Mouse (Mus musculus) kidney, postnatal 25 days (tissue): Measurements from ENCODE around the gene Atp1a4.

ENCODE experiments used
- DNase-seq, 2 experiments: peaks; one replicate each; pipeline ENCODE4 v3.0.0; 2021; ENCODE audit warnings: mixed read lengths in 2 of 2

Gene Atp1a4

DNA sequence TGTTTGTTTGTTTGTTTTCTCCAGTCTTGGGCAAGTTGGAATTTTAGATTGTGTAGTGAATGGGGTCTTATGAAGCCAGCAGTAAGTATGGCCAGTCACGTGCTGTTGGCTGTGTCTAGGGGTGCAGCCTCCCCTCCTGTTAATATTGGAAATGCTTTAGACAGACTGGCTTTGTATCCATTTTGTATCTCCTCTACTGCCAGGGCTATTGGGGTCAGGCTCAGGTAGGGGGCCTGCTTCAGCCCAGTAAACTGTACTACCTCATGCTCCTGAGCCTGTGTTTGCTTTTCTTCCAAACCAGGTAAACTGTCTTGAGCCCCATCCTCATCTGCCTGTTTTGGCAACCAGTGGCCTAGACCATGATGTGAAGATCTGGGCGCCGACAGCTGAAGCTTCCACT lies 66.0 kb downstream of the Atp1a4 start:
- no peak for DNase-seq

DNA sequence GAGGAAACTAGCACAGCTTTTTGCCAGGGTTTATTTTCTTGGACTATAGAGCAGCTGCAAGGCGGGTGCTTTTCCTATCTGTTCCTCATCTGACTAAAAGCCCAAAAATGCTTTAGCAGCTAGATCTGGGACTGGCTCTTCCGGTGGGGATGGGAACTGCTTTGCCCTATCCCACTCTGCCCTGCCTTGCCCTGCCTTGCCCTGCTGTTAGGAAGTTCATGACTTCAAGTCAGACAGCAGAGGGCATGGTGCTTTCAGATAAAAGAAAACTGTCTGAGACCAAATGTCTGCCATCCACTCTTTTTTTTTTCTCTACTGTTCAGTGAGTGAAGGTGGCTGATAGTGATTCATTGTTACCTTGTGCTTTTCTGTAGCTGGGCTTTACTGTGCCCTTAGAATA lies 66.6 kb downstream of the Atp1a4 start:
- DNase-seq: no peak

- DNase-seq: peak; percentile 44 to 52
Measured at GRCm38 (mm10) chr1:172188891-172189290, 69.3 kb downstream of the Atp1a4 start.

GRCm38 (mm10) chr1:172186401-172187289 lies 71.6 kb downstream of the Atp1a4 start:
- no peak for DNase-seq

- DNase-seq: no peak
Measured at GRCm38 (mm10) chr1:172183915-172184314, 74.3 kb downstream of the Atp1a4 start.

- DNase-seq: no peak
Measured at GRCm38 (mm10) chr1:172183056-172183455, 75.2 kb downstream of the Atp1a4 start.

DNA sequence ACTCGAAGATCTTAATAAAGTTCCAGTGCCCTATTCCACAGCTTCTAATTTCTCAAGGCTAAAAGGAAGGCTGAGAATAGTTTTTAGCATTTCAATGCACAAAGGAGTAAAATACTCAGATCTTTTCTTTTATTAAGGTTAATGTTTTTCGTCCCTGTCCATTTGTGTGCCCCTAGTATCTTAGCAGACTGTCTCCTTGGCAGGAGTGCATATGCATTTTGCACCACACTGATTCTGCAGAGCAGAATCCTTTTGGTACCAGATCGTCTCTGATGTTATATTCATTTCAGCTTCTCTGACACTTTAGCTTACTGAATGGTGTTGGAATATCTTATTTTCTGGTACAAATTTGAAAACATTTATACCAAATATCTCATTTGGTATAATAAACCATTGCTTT lies 76.4 kb downstream of the Atp1a4 start:
- no peak for DNase-seq

DNA sequence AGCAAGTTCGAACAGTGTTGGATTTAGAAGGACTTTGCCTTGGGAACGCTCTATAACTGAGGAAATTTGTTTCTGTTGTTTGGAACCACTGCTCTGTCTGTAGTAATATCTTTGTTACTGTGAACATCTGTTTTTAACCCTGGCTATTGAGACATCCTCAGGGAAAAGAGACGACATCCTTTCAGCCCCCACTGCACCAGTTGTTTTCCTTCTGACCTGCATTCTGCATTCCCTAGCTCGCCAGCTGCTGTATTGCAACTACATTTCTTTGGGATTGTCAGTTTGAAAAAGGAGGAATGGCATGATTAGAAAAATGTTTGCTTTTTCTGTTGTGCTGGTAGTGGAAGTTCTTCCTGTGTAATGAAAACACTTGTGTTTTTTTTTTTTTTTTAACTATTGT lies 77.3 kb downstream of the Atp1a4 start:
- DNase-seq: no peak

GRCm38 (mm10) chr1:172179102-172179501 lies 79.1 kb downstream of the Atp1a4 start:
- peak; percentile 36 to 55 for DNase-seq

DNA sequence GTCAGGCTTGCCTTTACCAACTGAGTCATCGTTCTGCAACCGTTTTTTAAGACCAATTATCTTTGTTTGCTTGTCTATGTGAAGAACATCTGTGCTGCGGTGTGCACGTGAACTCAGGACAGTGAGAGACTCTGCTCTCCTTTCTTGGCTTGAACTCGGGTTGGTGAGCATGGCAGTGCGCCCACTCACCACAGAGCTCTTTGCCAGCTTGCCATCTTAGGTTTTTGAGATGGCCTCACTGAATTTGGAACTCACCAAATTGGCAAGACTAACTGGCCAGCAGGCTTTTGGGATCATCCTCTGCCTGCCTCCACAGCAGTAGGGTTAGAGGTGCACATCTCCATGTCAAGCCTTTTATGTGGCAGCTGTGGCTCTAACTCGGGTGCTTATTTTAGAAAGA lies 80.4 kb downstream of the Atp1a4 start:
- no peak for DNase-seq
